Mouse (Mus musculus) thymus, adult 2 months (tissue): ENCODE measurements around the gene Dcx.

Experiments used
- CTCF ChIP-seq: fragments of 200-500 bp; IDR thresholded peaks from 2 replicates; pipeline ENCODE4 v1.5.1; 2012; ENCODE audit warnings: mild to moderate bottlenecking, control low read depth, low read length, moderate library complexity, borderline replicate concordance; ENCODE audit not compliant: control insufficient read depth, poor library complexity, insufficient read depth; ENCODE audit errors: extremely low read depth
- POLR2A ChIP-seq: fragments of 200-500 bp; IDR thresholded peaks from 2 replicates; pipeline ENCODE4 v1.6.1; 2012; ENCODE audit warnings: mild to moderate bottlenecking, low read length, control low read depth, moderate library complexity; ENCODE audit not compliant: control insufficient read depth, poor library complexity, insufficient read depth; ENCODE audit errors: extremely low read depth

DNA sequence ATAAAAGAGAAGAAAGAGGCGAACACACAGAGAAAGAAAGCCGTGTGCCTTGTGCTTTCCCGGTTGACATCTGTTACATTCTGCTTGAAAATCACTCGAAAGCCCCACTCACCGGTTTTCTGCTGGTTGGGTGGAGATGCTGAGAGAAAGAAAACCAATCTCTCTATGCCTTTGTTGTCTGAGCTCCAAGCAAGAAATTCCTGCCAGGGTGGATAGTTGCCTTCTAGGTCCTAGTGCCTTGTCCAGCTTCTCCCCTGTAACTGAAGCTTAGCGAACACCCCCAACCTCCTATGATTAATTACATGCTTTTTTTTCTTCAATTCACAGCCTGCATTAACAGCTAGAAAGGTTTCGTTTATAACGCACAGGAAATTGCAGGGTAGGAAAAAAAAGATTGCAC, at the start of gene Dcx:
- TF ChIP-seq CTCF (no peak), POLR2A (no peak)
